Mouse (Mus musculus): Measurements from ENCODE around the gene Guca1b. TPM values are rescaled to one million over a fixed set of nuclear protein-coding genes. Genes with fewer than 3 reads are reported as not detected.

The Guca1b gene
- polyA plus RNA-seq, 1 experiment from 2014 or later, result 0.66 TPM

- Histone ChIP-seq H3K27me3 (replicated peaks; ENCODE audit: control insufficient read depth, insufficient read depth, low read length) (no peaks in the 10 kb centered on the region), H3K9ac (ENCODE audit: low read depth, low read length) (no peak overlapping the region), H3K27ac (ENCODE audit: low read length) (no peak overlapping the region), H3K36me3 (ENCODE audit: control insufficient read depth, insufficient read depth, low read length) (no peaks in the 10 kb centered on the region), H3K4me3 (ENCODE audit: low read length) (no peak overlapping the region), H3K4me1 (ENCODE audit: control insufficient read depth, insufficient read depth, low read length) (peaks cover 9% of the 10 kb centered on the region), H3K4me2 (ENCODE audit: low read depth, low read length) (peak overlapping the region; percentile 41; the same call in 1 of the 2 replicates), H3K9me3 (ENCODE audit: control insufficient read depth, low read length) (no peaks in the 10 kb centered on the region)
- 9% methylated on average over 8 of the region's 8 CpGs for WGBS
- ATAC-seq, result peak; percentile 50; the same call in 1 of the 2 replicates
Observed at GRCm38 (mm10) chr17:47428831-47429304, 43.7 kb downstream of the Guca1b start.

DNA sequence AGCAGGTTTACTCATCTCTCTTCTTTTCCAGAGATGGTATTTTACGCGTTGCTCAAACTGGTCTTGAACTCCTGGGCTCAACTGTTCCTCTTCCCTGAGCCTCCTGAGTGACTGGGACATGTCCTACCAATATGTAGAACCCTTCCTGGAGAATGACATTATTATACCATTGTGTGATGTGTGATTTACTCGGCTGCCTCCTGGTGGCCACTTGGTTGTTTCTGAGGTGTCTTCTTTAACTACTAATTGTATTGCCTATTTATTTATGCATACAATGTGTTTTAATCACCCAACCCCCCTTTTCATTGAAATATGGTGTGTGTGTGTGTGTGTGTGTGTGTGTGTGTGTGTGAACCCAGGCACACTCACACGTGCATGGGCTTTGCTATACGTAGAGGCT, 45.6 kb downstream of the Guca1b start:
- H3K27me3 ChIP-seq (replicated peaks; ENCODE audit: control insufficient read depth, insufficient read depth, low read length), result no peaks in the 10 kb centered on the region
- H3K4me2 ChIP-seq (ENCODE audit: low read depth, low read length), result no peak overlapping the region
- no peaks in the 10 kb centered on the region for H3K36me3 ChIP-seq (ENCODE audit: control insufficient read depth, insufficient read depth, low read length)
- H3K27ac ChIP-seq (ENCODE audit: low read length), result no peak overlapping the region
- H3K4me1 ChIP-seq (ENCODE audit: control insufficient read depth, insufficient read depth, low read length), result peaks cover 4% of the 10 kb centered on the region
- 68% methylated on average over 5 of the region's 5 CpGs for WGBS
- no peak overlapping the region for H3K9ac ChIP-seq (ENCODE audit: low read depth, low read length)
- no peak overlapping the region for H3K4me3 ChIP-seq (ENCODE audit: low read length)
- no peak for ATAC-seq
- no peaks in the 10 kb centered on the region for H3K9me3 ChIP-seq (ENCODE audit: control insufficient read depth, low read length)

GRCm38 (mm10) chr17:47436156-47436906, 51.1 kb downstream of the Guca1b start, which contains the start of gene AI661453:
Gene AI661453, plus strand, starts transcription at chr17:47436615.
- peak; percentile 88 for ATAC-seq
- peak within 1 kb of the TSS; percentile 54 for H3K4me3 ChIP-seq (ENCODE audit: low read length)
- 2% methylated on average over 45 of the region's 45 CpGs for WGBS

DNA sequence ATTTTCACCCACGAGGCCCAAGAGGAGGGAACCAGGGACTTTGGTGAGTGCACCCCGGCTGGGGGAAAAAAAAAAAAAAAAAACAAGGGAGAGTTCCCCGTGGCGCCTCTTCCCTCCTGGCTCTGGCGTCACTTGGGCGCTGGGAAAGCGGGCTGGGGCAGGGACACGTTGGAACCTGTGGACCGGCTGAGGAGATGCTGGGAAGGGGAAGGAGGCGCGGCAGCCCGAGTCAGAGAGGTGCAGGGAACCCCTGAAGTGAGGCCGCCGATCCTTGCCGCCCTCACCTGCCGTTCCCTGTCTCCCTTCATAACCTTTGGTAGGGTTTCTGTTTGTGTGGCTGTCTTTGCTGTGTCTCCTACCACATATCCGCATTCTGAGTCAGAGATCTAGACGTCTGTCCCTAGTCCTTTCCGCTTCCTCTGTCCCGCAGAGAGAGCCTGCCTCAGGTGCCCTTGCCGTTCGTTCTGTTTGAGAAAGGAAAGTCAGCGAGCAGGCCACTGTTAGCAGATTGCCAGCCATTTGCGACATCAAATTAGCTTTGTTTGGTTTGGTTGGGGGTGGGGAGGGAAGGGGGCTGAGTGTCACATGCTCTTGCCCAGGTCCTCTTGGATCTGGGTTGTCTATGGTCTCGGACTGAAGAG, 51.8 kb downstream of the Guca1b start, which contains the start of gene 1700001C19Rik:
Gene 1700001C19Rik (minus strand): TSS at position 470 of the 641 bp plus-strand sequence.
- H3K9ac ChIP-seq (ENCODE audit: low read depth, low read length), result peak within 1 kb of the TSS; percentile 66
- no peaks in the 10 kb centered on the region for H3K36me3 ChIP-seq (ENCODE audit: control insufficient read depth, insufficient read depth, low read length)
- H3K4me1 ChIP-seq (ENCODE audit: control insufficient read depth, insufficient read depth, low read length), result peaks cover 40% of the 10 kb centered on the region
- peak within 1 kb of the TSS; percentile 62 for H3K4me2 ChIP-seq (ENCODE audit: low read depth, low read length)
- 5% methylated on average over 23 of the region's 25 CpGs for WGBS
- ATAC-seq, result no peak
- H3K27me3 ChIP-seq (replicated peaks; ENCODE audit: control insufficient read depth, insufficient read depth, low read length), result 0 out of 2 replicates have a peak, but pooled peaks cover 3% of the 10 kb centered on the region
- H3K27ac ChIP-seq (ENCODE audit: low read length), result peak within 1 kb of the TSS; percentile 91
- H3K4me3 ChIP-seq (ENCODE audit: low read length), result peak within 1 kb of the TSS; percentile 54
- H3K9me3 ChIP-seq (ENCODE audit: control insufficient read depth, low read length), result no peaks in the 10 kb centered on the region

More at GRCm38 (mm10) chr17:47436156-47436906, 51.1 kb downstream of the Guca1b start, which contains the start of gene AI661453:
- H3K27me3 ChIP-seq (replicated peaks; ENCODE audit: control insufficient read depth, insufficient read depth, low read length), result 0 out of 2 replicates have a peak, but pooled peaks cover 3% of the 10 kb centered on the region
- peak within 1 kb of the TSS; percentile 66 for H3K9ac ChIP-seq (ENCODE audit: low read depth, low read length)
- no peaks in the 10 kb centered on the region for H3K9me3 ChIP-seq (ENCODE audit: control insufficient read depth, low read length)
- H3K27ac ChIP-seq (ENCODE audit: low read length), result peak within 1 kb of the TSS; percentile 91
- H3K4me2 ChIP-seq (ENCODE audit: low read depth, low read length), result peak within 1 kb of the TSS; percentile 62
- H3K4me1 ChIP-seq (ENCODE audit: control insufficient read depth, insufficient read depth, low read length), result peaks cover 33% of the 10 kb centered on the region
- H3K36me3 ChIP-seq (ENCODE audit: control insufficient read depth, insufficient read depth, low read length), result no peaks in the 10 kb centered on the region

GRCm38 (mm10) chr17:47438611-47439010, 53.4 kb downstream of the Guca1b start:
- 49% methylated on average over 6 of the region's 6 CpGs for WGBS
- Histone ChIP-seq H3K27ac (ENCODE audit: low read length) (peak overlapping the region; percentile 91), H3K9me3 (ENCODE audit: control insufficient read depth, low read length) (no peaks in the 10 kb centered on the region), H3K27me3 (replicated peaks; ENCODE audit: control insufficient read depth, insufficient read depth, low read length) (0 out of 2 replicates have a peak, but pooled peaks cover 3% of the 10 kb centered on the region), H3K4me3 (ENCODE audit: low read length) (peak overlapping the region; percentile 54), H3K4me2 (ENCODE audit: low read depth, low read length) (peak overlapping the region; percentile 62), H3K36me3 (ENCODE audit: control insufficient read depth, insufficient read depth, low read length) (no peaks in the 10 kb centered on the region), H3K4me1 (ENCODE audit: control insufficient read depth, insufficient read depth, low read length) (peaks cover 41% of the 10 kb centered on the region), H3K9ac (ENCODE audit: low read depth, low read length) (peak overlapping the region; percentile 66)
- ATAC-seq, result no peak

DNA sequence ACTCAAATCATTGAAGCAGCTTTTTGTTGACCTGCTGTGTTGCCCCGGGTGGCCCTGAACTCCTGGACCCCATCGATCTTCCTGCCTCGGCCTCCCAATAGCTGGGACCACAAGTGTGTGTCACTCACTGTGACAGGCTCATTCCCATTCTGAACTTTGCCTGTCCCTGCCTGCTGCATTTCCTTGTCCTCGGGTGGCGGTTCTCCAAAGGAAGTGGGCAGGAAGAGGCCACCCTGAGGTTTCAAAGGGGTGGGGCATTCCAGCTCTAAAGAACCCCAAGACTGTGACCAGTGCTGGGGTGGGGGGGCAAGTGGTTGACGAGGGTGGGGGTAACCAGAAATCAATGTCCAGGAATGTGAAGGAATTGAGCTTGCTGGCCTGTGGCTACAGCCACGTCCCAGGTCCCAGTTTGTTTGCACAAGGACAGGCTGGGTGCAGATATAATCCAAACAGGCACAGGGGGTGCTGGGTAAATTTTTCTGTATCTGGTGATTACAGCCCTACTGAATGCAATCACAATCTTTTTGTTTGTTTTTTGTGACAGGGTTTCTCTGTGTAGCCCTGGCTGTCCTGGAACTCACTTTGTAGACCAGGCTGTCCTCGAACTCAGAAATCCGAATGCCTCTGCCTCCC, 54.3 kb downstream of the Guca1b start:
- peak overlapping the region; percentile 54 for H3K4me3 ChIP-seq (ENCODE audit: low read length)
- peak overlapping the region; percentile 91 for H3K27ac ChIP-seq (ENCODE audit: low read length)
- H3K36me3 ChIP-seq (ENCODE audit: control insufficient read depth, insufficient read depth, low read length), result no peaks in the 10 kb centered on the region
- peak overlapping the region; percentile 62 for H3K4me2 ChIP-seq (ENCODE audit: low read depth, low read length)
- H3K27me3 ChIP-seq (replicated peaks; ENCODE audit: control insufficient read depth, insufficient read depth, low read length), result 0 out of 2 replicates have a peak, but pooled peaks cover 3% of the 10 kb centered on the region
- H3K9me3 ChIP-seq (ENCODE audit: control insufficient read depth, low read length), result no peaks in the 10 kb centered on the region
- peak; percentile 60 for ATAC-seq
- 34% methylated on average over 9 of the region's 9 CpGs for WGBS
- peak overlapping the region; percentile 62; the same call in 1 of the 2 replicates for H3K9ac ChIP-seq (ENCODE audit: low read depth, low read length)
- peaks cover 45% of the 10 kb centered on the region for H3K4me1 ChIP-seq (ENCODE audit: control insufficient read depth, insufficient read depth, low read length)

- Histone ChIP-seq H3K4me3 (ENCODE audit: low read length) (no peak overlapping the region), H3K9ac (ENCODE audit: low read depth, low read length) (peak overlapping the region; percentile 62), H3K27me3 (replicated peaks; ENCODE audit: control insufficient read depth, insufficient read depth, low read length) (0 out of 2 replicates have a peak, but pooled peaks cover 3% of the 10 kb centered on the region), H3K9me3 (ENCODE audit: control insufficient read depth, low read length) (no peaks in the 10 kb centered on the region), H3K4me2 (ENCODE audit: low read depth, low read length) (peak overlapping the region; percentile 5; the same call in 1 of the 2 replicates), H3K27ac (ENCODE audit: low read length) (peak overlapping the region; percentile 91), H3K36me3 (ENCODE audit: control insufficient read depth, insufficient read depth, low read length) (no peaks in the 10 kb centered on the region), H3K4me1 (ENCODE audit: control insufficient read depth, insufficient read depth, low read length) (peaks cover 53% of the 10 kb centered on the region)
- ATAC-seq, result no peak
- 24% methylated on average over 9 of the region's 9 CpGs for WGBS
Observed at GRCm38 (mm10) chr17:47440359-47440890, 55.2 kb downstream of the Guca1b start.

DNA sequence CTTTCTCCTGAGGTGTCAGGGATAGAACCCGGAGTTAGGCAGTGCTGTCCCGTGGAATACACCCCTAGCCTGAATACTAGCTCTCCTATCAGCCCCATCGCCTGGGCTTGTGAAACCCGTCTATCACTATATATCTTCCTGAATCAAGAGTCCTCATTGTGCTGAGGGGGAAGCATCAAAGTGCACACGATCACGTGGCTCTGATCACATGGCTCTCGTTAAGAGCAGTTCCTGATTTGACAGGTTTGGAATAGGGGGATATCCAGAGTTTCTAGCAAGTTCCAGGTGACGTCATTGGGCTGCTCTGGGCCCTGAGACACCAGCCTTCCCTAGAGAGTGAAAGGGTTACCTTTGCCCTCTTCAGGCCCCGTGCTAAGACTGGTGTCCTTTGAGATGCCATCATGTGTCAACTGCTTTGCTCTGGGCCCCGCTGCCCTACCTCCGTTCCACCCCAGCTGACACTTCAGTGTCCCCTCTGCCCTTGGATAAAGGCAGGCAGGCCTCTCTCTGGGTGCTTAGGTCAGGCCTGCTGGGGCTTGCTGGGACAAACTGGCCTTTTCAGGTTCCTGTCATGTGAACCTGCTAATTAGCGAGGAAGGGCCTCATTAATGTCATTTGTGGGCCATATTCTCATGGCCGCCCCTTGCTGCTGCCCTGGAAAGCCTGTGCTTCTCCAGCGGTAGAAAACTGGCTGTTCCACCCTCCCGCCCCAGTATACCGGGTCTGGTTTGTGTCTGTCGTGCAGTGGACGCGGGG, 56.3 kb downstream of the Guca1b start:
- H3K4me3 ChIP-seq (ENCODE audit: low read length), result no peak overlapping the region
- peak overlapping the region; percentile 91 for H3K27ac ChIP-seq (ENCODE audit: low read length)
- 54% methylated on average over 19 of the region's 19 CpGs for WGBS
- H3K4me2 ChIP-seq (ENCODE audit: low read depth, low read length), result 0 out of 2 replicates have a peak overlapping the region, but pooled peaks have one; percentile 2
- H3K4me1 ChIP-seq (ENCODE audit: control insufficient read depth, insufficient read depth, low read length), result peaks cover 62% of the 10 kb centered on the region
- ATAC-seq, result peak; percentile 58
- 0 out of 2 replicates have a peak, but pooled peaks cover under 1% of the 10 kb centered on the region for H3K27me3 ChIP-seq (replicated peaks; ENCODE audit: control insufficient read depth, insufficient read depth, low read length)
- H3K9ac ChIP-seq (ENCODE audit: low read depth, low read length), result peak overlapping the region; percentile 62
- no peaks in the 10 kb centered on the region for H3K36me3 ChIP-seq (ENCODE audit: control insufficient read depth, insufficient read depth, low read length)
- H3K9me3 ChIP-seq (ENCODE audit: control insufficient read depth, low read length), result no peaks in the 10 kb centered on the region

Data from intestine, embryonic 16.5 days (tissue).